Mouse (Mus musculus) layer of hippocampus, adult 9-10 months (tissue): Measurements from ENCODE around the gene Slc43a1.

Experiments
- DNase-seq: peaks from one replicate; pipeline ENCODE4 v3.0.0; 2022; ENCODE audit warnings: low spot score

Slc43a1 gene

GRCm38 (mm10) chr2:84868521-84868943 is 29.9 kb downstream of the Slc43a1 start:
- DNase-seq: peak; percentile 82

GRCm38 (mm10) chr2:84868977-84869376 is 30.3 kb downstream of the Slc43a1 start:
- DNase-seq: no peak

GRCm38 (mm10) chr2:84870623-84871160 is 32.0 kb downstream of the Slc43a1 start:
- DNase-seq: no peak

GRCm38 (mm10) chr2:84872105-84872716 is 33.6 kb downstream of the Slc43a1 start:
- no peak for DNase-seq

- no peak for DNase-seq
Measured at GRCm38 (mm10) chr2:84875842-84876241, 37.2 kb downstream of the Slc43a1 start.

GRCm38 (mm10) chr2:84880590-84880989 is 41.9 kb downstream of the Slc43a1 start:
- no peak for DNase-seq

GRCm38 (mm10) chr2:84882606-84883005 is 44.0 kb downstream of the Slc43a1 start:
- no peak for DNase-seq

- no peak for DNase-seq
Measured at GRCm38 (mm10) chr2:84883084-84883483, 44.4 kb downstream of the Slc43a1 start.

- DNase-seq: no peak
Measured at GRCm38 (mm10) chr2:84883530-84883929, 44.9 kb downstream of the Slc43a1 start.

GRCm38 (mm10) chr2:84883942-84884341 is 45.3 kb downstream of the Slc43a1 start:
- DNase-seq: no peak

GRCm38 (mm10) chr2:84884611-84885010 is 46.0 kb downstream of the Slc43a1 start:
- DNase-seq: no peak

GRCm38 (mm10) chr2:84885084-84886055 is 46.7 kb downstream of the Slc43a1 start:
- DNase-seq: no peak

- no peak for DNase-seq
Measured at GRCm38 (mm10) chr2:84886234-84886731, 47.6 kb downstream of the Slc43a1 start, which contains the start of gene Rtn4rl2. Gene Rtn4rl2 (minus strand): TSS chr2:84886710.

- DNase-seq: no peak
Measured at GRCm38 (mm10) chr2:84886821-84887281, 48.2 kb downstream of the Slc43a1 start.

- DNase-seq: no peak
Measured at GRCm38 (mm10) chr2:84887411-84888271, 49.0 kb downstream of the Slc43a1 start.

GRCm38 (mm10) chr2:84888657-84889315 is 50.1 kb downstream of the Slc43a1 start:
- DNase-seq: no peak

- DNase-seq: no peak
Measured at GRCm38 (mm10) chr2:84889316-84890044, 50.8 kb downstream of the Slc43a1 start.

GRCm38 (mm10) chr2:84890045-84890340 is 51.3 kb downstream of the Slc43a1 start:
- no peak for DNase-seq

- DNase-seq: no peak
Measured at GRCm38 (mm10) chr2:84893359-84893758, 54.7 kb downstream of the Slc43a1 start.

GRCm38 (mm10) chr2:84895495-84896198 is 57.0 kb downstream of the Slc43a1 start:
- no peak for DNase-seq
